Mouse (Mus musculus) adrenal gland, adult 2 months (tissue): ENCODE data around the gene Dnajb1. TPM values are rescaled to one million over a fixed set of nuclear protein-coding genes. Genes with fewer than 3 reads are reported as not detected.
A peak's percentile ranks its signal among the peaks of the same experiment; 100 is the strongest.

ENCODE experiments used
- DNase-seq: peaks from one replicate; pipeline ENCODE4 v3.0.0; 2021
- long read RNA-seq: library from polyadenylated mRNA; stranded (forward); transcript quantifications from one replicate; pipeline ENCODE4 v2.0.0, GENCODE M21; 2021
- polyA plus RNA-seq: library from polyadenylated mRNA; depleted of rRNA; stranded (reverse); fragments of >200 nt; gene quantifications from 2 replicates; pipeline ENCODE4 v1.2.3, GENCODE M21; 2012; rRNA removed
- total RNA-seq, 2 experiments: library from RNA; stranded (reverse); gene quantifications; 2 replicates each; pipeline ENCODE4 v1.2.3; 2021

The Dnajb1 gene
- total RNA-seq (10 to 100 TPM; 21.8 to 61.9 TPM), polyA plus RNA-seq (21.8 and 27.3 TPM in 2 replicates)
- long read RNA-seq, transcript Dnajb1-201 (3 exons, 2,996 nt): major isoform, 24 of 28 reads
- long read RNA-seq, partial matches to known transcripts: 1 of 28 reads
- long read RNA-seq, other reads (novel, unspliced or antisense): 3 of 28 reads

- peak; percentile 100 for DNase-seq
Observed at GRCm38 (mm10) chr8:83607661-83608397, at the start of gene Dnajb1, which contains the start of gene Tecr. Dnajb1 (plus strand) TSS chr8:83608193. Tecr (minus strand) TSS chr8:83607971.

GRCm38 (mm10) chr8:83562669-83563068, 45.3 kb upstream of the Dnajb1 start:
- DNase-seq: no peak

DNA sequence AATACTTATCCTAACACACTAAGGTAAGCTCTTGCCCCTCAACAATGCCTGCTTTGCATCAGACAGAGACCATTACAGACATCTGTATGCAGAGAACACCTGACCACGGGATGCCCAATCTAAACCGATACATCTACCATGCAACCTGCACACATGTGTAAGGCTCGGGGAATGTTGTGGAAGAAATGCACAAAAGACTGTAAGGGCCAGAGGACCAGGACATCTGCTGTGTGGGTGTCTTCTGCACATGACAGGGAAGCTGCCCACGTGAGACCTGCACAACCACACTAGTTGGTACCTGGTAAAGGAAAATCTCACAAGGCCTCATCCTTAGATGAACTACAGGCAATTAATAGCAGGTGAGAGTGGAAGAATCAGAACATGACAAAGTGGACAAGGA, 44.7 kb upstream of the Dnajb1 start:
- DNase-seq: no peak

- peak; percentile 10 for DNase-seq
Observed at GRCm38 (mm10) chr8:83565731-83566375, 42.1 kb upstream of the Dnajb1 start.

DNA sequence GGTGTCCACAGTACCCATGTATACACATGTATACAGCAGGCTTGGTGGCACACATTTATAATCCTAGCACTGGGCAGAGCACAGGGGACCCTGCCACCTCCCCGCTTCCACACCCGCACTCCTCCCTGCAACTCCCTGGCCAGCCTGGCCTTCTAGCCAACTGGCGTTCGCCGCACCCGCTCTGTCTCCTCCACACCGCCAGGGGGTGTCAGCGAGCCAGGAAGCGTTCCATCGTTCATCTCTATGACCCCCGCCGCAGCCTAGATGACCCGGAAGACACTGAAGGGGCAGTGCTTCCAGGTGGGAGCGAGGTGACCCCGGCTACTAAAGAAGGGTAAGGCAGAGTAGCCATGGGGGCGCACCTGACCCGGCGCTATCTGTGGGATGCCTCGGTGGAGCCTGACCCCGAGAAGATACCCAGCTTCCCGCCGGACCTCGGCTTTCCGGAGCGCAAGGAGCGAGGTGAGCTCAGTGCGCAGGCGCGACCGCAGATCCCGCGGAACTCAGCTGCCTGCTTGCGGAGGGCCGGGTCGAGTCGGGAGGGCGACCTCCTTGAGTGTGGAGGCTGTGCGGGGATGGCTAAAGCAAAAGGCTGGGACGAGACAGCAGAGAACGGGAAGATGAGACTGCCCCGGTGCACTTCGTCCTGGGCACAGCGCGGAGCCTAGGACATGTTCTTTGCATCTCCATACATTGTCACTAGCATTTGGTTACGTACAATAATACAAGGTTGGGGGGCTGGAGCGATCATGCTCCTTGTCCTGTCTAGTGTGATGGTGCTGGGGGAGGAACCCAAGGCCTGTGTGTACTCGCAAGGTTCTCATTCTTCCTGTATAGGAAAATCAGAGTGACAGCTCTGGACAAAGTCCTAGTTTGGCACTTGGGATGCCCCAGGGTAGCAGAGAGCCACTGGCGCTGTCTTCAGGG, 41.3 kb upstream of the Dnajb1 start, which contains the start of gene Ndufb7:
TSS of gene Ndufb7 (plus strand) at position 203 of the 927 bp plus-strand sequence.
- peak; percentile 96 for DNase-seq

- DNase-seq: peak; percentile 2
Observed at GRCm38 (mm10) chr8:83567668-83568067, 40.3 kb upstream of the Dnajb1 start.

DNA sequence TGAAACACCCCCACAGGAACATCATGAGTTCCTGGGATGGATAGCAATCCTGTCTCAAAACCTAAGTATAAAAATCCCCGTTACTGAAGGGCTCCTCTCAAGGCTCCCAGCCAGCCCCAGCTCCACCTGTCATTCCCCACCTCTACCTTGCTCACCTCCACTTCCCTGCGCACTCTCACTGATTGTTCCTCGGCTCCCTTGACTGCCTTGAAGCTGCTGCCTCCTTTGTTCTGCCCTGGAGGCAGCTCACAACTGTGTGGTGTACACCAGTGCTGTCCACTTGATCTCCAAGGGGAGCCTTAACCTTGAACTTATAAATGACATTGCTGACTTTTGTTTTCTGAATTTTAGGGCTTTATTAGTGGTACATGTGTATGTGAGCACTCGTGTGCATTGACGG, 39.9 kb upstream of the Dnajb1 start:
- no peak for DNase-seq

- peak; percentile 1 for DNase-seq
Observed at GRCm38 (mm10) chr8:83568755-83569154, 39.2 kb upstream of the Dnajb1 start.

DNA sequence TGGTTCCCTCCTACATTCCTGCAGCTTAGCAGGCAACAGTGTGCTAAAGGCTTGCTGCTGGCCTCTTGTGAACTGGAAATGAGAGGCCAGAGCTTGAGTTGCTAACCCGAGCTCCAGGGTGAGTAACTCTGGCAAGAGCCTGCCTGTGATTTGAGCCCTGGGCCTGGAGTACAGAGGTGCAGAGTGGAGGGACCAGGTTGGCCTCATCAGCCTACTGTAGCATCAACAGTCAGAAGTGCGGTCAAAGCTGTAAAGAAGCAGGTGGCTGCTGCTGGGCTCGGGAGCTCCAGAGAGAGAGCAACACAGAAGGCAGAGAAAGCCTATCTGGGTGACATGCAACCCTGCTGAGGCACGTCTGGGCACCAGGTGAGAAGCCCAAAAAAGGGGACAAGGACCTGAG, 38.8 kb upstream of the Dnajb1 start:
- peak; percentile 1 for DNase-seq

- peak; percentile 1 for DNase-seq
Observed at GRCm38 (mm10) chr8:83570272-83571000, 37.6 kb upstream of the Dnajb1 start.

DNA sequence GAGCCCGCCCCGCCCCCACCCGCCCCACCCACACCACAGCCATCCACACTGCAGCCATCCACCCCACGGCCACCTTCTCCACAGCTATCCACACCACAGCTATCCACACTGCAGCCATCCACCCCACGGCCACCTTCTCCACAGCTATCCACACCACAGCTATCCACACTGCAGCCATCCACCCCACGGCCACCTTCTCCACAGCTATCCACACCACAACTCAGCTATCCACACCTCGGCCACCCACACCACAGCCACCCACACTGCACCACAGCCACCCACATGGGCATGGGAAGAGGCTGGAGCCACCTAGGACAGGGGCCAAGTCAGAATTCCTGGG, 37.0 kb upstream of the Dnajb1 start:
- peak; percentile 4 for DNase-seq

DNA sequence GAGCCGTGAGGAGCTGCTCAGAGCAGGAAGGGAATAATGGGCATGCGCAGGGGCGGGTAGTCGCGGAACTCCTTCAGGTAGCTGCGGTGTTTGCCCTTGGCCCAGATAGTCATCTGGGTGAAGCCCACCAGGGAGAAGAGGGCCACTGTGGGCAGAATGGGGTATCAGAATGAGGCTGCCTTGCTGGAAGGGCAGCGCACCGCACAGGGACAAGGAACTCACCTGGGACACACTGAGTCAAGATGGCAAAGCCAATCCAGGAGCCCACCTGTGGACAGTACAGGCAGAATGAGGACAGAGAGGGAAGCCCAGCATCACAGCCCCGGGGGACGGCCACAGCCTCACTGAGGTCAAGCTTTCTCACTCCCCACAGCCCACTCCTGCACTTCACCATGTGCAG, 36.2 kb upstream of the Dnajb1 start:
- DNase-seq: peak; percentile 1

DNA sequence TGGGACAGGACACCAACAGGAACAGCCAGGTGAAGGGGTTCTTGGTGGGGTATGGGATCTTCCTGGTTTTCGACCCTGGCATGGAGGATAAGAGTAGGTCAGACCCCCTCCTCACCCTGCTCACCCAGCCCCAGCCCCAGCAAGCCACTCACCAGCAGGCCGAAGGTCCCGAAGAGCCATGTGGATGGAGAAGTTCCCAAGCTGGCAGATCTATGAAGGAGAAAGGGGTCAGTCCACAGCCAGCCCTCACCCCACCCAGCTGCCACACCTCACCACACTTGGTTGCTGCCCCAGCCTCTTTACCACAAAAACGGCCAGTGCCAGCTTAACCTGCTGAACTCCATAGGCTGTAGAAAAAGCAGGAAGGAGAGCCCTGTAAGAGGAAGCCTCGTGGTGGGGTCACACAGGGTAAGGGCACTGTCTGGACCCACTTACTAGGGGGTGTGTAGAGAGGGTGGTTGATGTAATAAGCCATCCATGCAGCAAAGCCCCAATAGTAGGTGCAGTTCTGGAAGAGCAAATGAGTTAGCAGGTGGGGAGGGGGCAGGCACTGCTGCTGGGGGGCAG, 35.7 kb upstream of the Dnajb1 start:
- peak; percentile 4 for DNase-seq

- peak; percentile 17 for DNase-seq
Observed at GRCm38 (mm10) chr8:83573140-83573875, 34.7 kb upstream of the Dnajb1 start.

DNA sequence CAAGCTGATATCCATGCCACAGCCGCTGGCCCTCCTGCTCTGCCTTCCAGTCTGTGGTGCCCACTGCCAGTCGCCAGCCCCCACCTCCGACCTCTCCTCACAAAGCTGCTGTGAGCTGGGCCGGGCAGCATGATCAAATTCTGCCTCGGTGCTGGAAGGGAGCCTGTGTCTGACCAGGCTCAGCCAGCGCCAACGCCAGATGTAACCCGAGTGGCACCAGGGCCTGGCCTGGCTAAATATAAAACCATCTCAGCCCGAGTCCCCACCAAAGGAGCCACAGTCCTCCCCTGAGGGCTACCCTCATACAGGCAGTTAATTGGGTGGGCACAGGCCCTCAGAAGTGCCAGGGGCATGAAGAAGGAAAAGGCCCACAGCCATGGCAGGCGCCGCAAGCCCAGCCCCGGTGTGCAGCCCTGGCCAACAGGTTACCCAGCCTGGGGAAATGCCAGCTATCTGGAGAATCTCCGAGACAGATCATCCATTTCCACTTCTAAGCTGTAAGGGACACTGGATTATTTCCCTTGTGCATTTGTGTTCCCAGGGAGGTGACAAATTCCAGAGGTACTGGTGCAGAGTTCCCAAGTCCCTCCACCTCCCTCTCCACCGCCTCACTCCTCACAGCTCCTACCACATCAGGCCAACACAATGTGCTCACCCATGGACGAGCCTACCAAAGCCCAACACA, 33.2 kb upstream of the Dnajb1 start:
- peak; percentile 25 for DNase-seq

DNA sequence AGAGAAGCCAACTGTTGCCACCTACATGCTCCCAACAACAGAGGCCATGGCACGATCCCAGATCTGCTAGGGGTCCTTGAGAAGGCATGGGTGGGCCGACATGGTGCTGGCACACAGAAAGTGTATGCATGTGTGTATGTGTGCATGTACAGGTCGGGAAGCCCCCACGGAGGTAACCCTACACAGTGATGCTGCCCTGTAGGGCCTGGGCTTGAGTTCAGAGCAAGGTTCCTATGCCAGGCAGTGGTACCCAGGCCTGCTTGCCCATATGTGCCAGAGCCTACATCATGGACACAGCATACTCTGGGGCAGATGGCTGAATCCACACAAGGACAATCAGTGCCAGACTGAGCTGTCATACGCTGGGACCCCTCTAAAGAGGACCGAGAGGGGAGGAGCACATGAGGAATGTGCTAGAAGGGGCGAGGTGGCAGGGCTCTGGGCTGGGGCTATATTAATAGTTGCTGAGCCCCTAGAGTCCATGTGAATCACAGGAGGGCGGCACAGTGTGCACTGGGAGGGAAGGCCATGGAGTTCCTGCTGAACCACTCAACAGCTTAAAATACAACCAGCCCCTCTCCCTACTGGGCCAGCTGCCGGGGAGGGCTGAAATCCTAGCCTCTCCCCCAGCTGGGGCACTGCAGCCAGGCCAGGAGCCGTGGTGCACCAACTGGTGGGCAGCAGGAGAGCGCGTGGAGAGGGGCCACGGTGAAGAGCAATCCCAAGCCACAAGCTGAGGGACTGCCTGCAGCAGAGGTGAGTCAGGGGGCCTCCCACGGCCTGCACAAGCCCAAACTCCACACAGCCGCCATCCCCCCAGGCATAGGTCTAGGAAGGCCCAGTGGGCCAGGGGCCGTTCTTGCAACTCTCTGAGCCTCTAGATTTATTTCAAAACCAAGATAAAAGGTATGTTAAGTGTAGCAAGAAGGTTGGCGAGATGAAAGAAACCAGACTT, 32.2 kb upstream of the Dnajb1 start:
- peak; percentile 28 for DNase-seq

GRCm38 (mm10) chr8:83576516-83576895, 31.5 kb upstream of the Dnajb1 start:
- DNase-seq: no peak

DNA sequence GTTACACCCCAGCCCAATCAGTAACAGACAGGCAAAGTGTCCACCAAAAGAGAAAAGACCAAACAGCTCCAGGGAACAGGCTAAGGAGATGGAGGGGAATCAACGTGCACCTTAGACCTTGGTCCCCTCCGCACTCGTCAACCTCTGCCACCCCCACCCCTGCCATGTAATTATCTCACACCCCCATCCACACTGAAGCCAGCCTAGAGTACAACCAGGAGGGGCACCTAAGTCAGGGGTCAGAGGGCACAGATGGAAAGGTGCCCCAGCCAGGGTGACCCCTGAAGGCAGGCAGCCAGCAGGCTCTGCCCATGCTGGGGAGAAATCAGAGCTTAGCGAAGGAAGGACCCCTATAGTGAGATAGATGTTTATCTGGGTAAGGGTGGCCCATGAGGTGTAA, 31.1 kb upstream of the Dnajb1 start:
- no peak for DNase-seq

DNA sequence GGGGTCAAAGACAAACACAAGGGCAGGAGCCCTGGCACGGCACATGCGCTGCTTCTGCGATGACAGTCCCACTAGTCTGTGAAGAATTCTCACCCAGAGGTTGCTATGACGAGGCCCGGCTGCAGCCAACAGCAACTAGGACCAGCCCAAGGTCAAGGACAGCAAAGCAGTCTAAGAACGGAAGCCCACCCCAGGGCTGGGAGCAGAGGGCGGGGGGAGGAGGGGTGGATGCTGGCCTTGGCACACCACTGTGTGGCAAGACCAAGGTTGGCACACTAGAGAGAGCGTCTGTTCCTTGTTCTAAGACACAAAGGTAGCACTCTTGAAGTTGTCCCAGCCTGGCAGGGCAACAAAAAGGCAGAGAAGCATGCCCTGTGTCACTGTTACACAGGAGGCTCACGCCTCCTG, 30.6 kb upstream of the Dnajb1 start:
- peak; percentile 92 for DNase-seq
